Mouse (Mus musculus): Measurements from ENCODE around the gene Ndufb10. TPM values are rescaled to one million over a fixed set of nuclear protein-coding genes. Genes with fewer than 3 reads are reported as not detected.
"Not testable (repeated sequence)": the region's sequence is repeated elsewhere in the genome, so short reads cannot be mapped to it uniquely, and the experiment has no call there.

The Ndufb10 gene
- polyA plus RNA-seq, 1 experiment from 2014 or later, result 289 TPM

GRCm38 (mm10) chr17:24728184-24728583 lies 3.9 kb upstream of the Ndufb10 start:
- Histone ChIP-seq H3K9ac (ENCODE audit: low read depth, low read length) (no peak overlapping the region), H3K4me1 (ENCODE audit: control insufficient read depth, insufficient read depth, low read length) (peaks cover 5% of the 10 kb centered on the region), H3K4me3 (ENCODE audit: low read depth, low read length) (no peak overlapping the region), H3K9me3 (replicated peaks; ENCODE audit: control insufficient read depth, low read length, poor library complexity, severe bottlenecking) (no peaks in the 10 kb centered on the region), H3K27me3 (ENCODE audit: control insufficient read depth, insufficient read depth, low read depth, low read length) (no peaks in the 10 kb centered on the region; the same call in 1 of the 2 replicates), H3K27ac (ENCODE audit: low read length) (no peak overlapping the region), H3K4me2 (ENCODE audit: low read length) (no peak overlapping the region), H3K36me3 (ENCODE audit: control insufficient read depth, insufficient read depth, low read length) (no peaks in the 10 kb centered on the region)
- no peak for ATAC-seq
- 78% methylated on average over 17 of the region's 17 CpGs for WGBS

DNA sequence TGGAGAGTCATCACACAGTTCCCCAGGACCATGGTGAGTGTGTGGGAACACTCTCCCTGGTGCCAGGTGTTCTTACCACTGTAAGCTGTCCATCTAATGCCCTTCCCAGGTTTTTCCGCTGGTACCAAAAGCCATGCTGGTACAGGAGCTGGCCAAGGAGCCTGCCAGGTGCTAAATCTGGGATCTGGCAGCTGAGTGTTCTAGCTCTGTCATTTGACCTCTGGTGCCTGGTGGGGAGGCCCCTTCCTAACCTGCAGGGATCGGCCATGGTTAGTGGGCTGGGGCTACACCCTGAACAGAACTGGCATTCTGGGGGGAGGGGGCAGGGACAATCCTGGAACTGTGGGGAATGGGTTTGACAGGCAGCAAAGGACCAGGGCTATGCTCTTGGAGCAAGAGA lies 3.3 kb upstream of the Ndufb10 start, which contains the start of gene Rpl3l:
TSS of gene Rpl3l (plus strand) at position 203 of the 400 bp plus-strand sequence.
- H3K27ac ChIP-seq (ENCODE audit: low read length), result no peak within 1 kb of the TSS
- no peak within 1 kb of the TSS for H3K4me3 ChIP-seq (ENCODE audit: low read depth, low read length)
- H3K9ac ChIP-seq (ENCODE audit: low read depth, low read length), result no peak within 1 kb of the TSS
- peaks cover 11% of the 10 kb centered on the region for H3K4me1 ChIP-seq (ENCODE audit: control insufficient read depth, insufficient read depth, low read length)
- H3K27me3 ChIP-seq (ENCODE audit: control insufficient read depth, insufficient read depth, low read depth, low read length), result no peaks in the 10 kb centered on the region; the same call in 1 of the 2 replicates
- H3K9me3 ChIP-seq (replicated peaks; ENCODE audit: control insufficient read depth, low read length, poor library complexity, severe bottlenecking), result no peaks in the 10 kb centered on the region
- no peaks in the 10 kb centered on the region for H3K36me3 ChIP-seq (ENCODE audit: control insufficient read depth, insufficient read depth, low read length)
- WGBS, result 85% methylated on average over 2 of the region's 2 CpGs
- ATAC-seq, result no peak
- no peak within 1 kb of the TSS for H3K4me2 ChIP-seq (ENCODE audit: low read length)

- Histone ChIP-seq H3K9me3 (replicated peaks; ENCODE audit: control insufficient read depth, low read length, poor library complexity, severe bottlenecking) (no peaks in the 10 kb centered on the region), H3K27ac (ENCODE audit: low read length) (no peak overlapping the region), H3K27me3 (ENCODE audit: control insufficient read depth, insufficient read depth, low read depth, low read length) (no peaks in the 10 kb centered on the region; the same call in 1 of the 2 replicates), H3K4me3 (ENCODE audit: low read depth, low read length) (no peak overlapping the region), H3K4me1 (ENCODE audit: control insufficient read depth, insufficient read depth, low read length) (peaks cover 19% of the 10 kb centered on the region), H3K4me2 (ENCODE audit: low read length) (no peak overlapping the region), H3K36me3 (ENCODE audit: control insufficient read depth, insufficient read depth, low read length) (peaks cover 8% of the 10 kb centered on the region), H3K9ac (ENCODE audit: low read depth, low read length) (no peak overlapping the region)
- WGBS, result 76% methylated on average over 3 of the region's 3 CpGs
- ATAC-seq, result no peak
Measured at GRCm38 (mm10) chr17:24725637-24726390, 1.5 kb upstream of the Ndufb10 start.

- peak overlapping the region; percentile 85 for H3K27ac ChIP-seq (ENCODE audit: low read length)
- peak overlapping the region; percentile 95 for H3K4me2 ChIP-seq (ENCODE audit: low read length)
- 0 out of 2 replicates have a peak, but pooled peaks have one; percentile 4 for ATAC-seq
- peaks cover 23% of the 10 kb centered on the region for H3K4me1 ChIP-seq (ENCODE audit: control insufficient read depth, insufficient read depth, low read length)
- 3% methylated on average over 15 of the region's 15 CpGs for WGBS
- peak overlapping the region; percentile 94 for H3K9ac ChIP-seq (ENCODE audit: low read depth, low read length)
- H3K27me3 ChIP-seq (ENCODE audit: control insufficient read depth, insufficient read depth, low read depth, low read length), result no peaks in the 10 kb centered on the region; the same call in 1 of the 2 replicates
- peak overlapping the region; percentile 84 for H3K4me3 ChIP-seq (ENCODE audit: low read depth, low read length)
- no peaks in the 10 kb centered on the region for H3K9me3 ChIP-seq (replicated peaks; ENCODE audit: control insufficient read depth, low read length, poor library complexity, severe bottlenecking)
- peaks cover 8% of the 10 kb centered on the region for H3K36me3 ChIP-seq (ENCODE audit: control insufficient read depth, insufficient read depth, low read length)
Measured at GRCm38 (mm10) chr17:24723881-24724180, 447 bp downstream of the Ndufb10 start.

DNA sequence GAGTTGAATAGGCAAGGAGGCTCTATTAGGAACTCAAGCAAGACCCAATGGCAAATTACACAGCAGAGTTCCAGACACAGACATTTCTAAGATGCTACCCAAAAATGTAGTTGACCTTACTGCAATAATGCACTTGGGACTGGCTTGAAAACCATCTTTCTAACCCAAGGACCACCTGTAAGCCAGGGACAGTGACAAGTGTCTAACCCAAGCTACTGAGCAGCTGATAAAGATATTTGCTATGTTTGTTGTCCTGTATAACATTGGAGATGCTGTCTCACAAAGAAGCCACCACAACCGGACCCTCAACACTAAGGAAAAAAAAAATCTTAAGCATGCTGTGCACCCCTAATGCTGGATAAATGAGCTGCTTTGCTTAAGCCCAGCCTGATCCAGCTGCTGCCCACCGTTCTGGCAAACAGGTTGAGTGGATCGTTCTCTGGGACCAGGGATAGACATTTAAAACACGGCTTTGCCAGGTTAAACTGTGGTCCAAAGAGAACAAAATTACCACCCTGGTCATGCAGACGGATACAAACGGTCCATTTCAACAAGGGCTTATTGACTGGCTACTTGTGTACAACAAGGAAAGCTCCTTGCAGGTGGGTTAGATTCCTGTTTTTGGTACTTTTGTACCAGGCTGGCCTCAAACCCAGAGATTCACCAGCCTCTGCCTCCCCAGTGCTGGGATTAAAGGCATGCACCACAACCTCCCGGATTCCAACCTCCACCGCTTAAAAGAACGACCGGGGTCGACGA lies 977 bp downstream of the Ndufb10 start:
- peak overlapping the region; percentile 94 for H3K9ac ChIP-seq (ENCODE audit: low read depth, low read length)

GRCm38 (mm10) chr17:24722220-24722924 lies 1.9 kb downstream of the Ndufb10 start:
- ATAC-seq, result no peak
- H3K27ac ChIP-seq (ENCODE audit: low read length), result no peak overlapping the region
- H3K36me3 ChIP-seq (ENCODE audit: control insufficient read depth, insufficient read depth, low read length), result peaks cover 8% of the 10 kb centered on the region
- H3K4me3 ChIP-seq (ENCODE audit: low read depth, low read length), result no peak overlapping the region
- WGBS, result 32% methylated on average over 13 of the region's 13 CpGs
- peak overlapping the region; percentile 10; the same call in 1 of the 2 replicates for H3K4me2 ChIP-seq (ENCODE audit: low read length)
- H3K9ac ChIP-seq (ENCODE audit: low read depth, low read length), result no peak overlapping the region
- peaks cover 25% of the 10 kb centered on the region for H3K4me1 ChIP-seq (ENCODE audit: control insufficient read depth, insufficient read depth, low read length)
- H3K9me3 ChIP-seq (replicated peaks; ENCODE audit: control insufficient read depth, low read length, poor library complexity, severe bottlenecking), result no peaks in the 10 kb centered on the region
- no peaks in the 10 kb centered on the region; the same call in 1 of the 2 replicates for H3K27me3 ChIP-seq (ENCODE audit: control insufficient read depth, insufficient read depth, low read depth, low read length)

More for the DNA sequence above, 977 bp downstream of the Ndufb10 start:
- Histone ChIP-seq H3K27me3 (ENCODE audit: control insufficient read depth, insufficient read depth, low read depth, low read length) (no peaks in the 10 kb centered on the region; the same call in 1 of the 2 replicates), H3K9me3 (replicated peaks; ENCODE audit: control insufficient read depth, low read length, poor library complexity, severe bottlenecking) (no peaks in the 10 kb centered on the region), H3K4me3 (ENCODE audit: low read depth, low read length) (peak overlapping the region; percentile 84), H3K27ac (ENCODE audit: low read length) (peak overlapping the region; percentile 85), H3K36me3 (ENCODE audit: control insufficient read depth, insufficient read depth, low read length) (peaks cover 8% of the 10 kb centered on the region), H3K4me1 (ENCODE audit: control insufficient read depth, insufficient read depth, low read length) (peaks cover 25% of the 10 kb centered on the region), H3K4me2 (ENCODE audit: low read length) (peak overlapping the region; percentile 95)
- no peak for ATAC-seq
- WGBS, result 3% methylated on average over 12 of the region's 12 CpGs

DNA sequence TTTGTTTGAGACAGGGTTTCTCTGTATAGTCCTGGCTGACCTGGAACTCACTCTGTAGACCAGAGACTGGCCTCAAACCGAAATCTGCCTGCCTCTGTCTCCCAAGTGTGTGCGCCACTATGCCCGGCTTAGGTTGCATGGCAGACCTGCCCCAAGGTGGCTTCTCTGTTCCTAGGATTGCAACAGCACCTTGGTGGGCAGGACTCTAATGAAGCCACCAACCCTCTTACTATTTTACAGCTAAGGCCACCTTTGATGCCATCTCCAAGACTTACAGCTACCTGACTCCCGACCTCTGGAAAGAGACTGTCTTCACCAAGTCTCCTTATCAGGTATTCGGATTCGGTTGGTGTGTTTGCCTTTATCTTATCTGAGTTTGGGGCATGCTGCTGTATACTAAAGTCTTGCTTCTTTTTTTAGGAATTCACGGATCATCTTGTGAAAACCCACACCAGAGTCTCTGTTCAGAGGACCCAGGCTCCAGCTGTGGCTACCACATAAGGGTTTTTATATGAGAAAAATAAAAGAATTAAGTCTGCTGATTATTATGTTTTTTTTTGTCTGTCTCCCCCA lies 2.8 kb downstream of the Ndufb10 start:
- H3K9me3 ChIP-seq (replicated peaks; ENCODE audit: control insufficient read depth, low read length, poor library complexity, severe bottlenecking); H3K27ac ChIP-seq (ENCODE audit: low read length); H3K27me3 ChIP-seq (ENCODE audit: control insufficient read depth, insufficient read depth, low read depth, low read length); ATAC-seq; H3K36me3 ChIP-seq (ENCODE audit: control insufficient read depth, insufficient read depth, low read length): not testable (repeated sequence)
- 72% methylated on average over 7 of the region's 7 CpGs for whole genome bisulfite sequencing
- 0 out of 2 replicates have a peak overlapping the region, but pooled peaks have one; percentile 17 for H3K4me3 ChIP-seq (ENCODE audit: low read depth, low read length)
- H3K4me1 ChIP-seq (ENCODE audit: control insufficient read depth, insufficient read depth, low read length), result peaks cover 25% of the 10 kb centered on the region
- H3K4me2 ChIP-seq (ENCODE audit: low read length), result peak overlapping the region; percentile 41
- H3K9ac ChIP-seq (ENCODE audit: low read depth, low read length), result 0 out of 2 replicates have a peak overlapping the region, but pooled peaks have one; percentile 7

DNA sequence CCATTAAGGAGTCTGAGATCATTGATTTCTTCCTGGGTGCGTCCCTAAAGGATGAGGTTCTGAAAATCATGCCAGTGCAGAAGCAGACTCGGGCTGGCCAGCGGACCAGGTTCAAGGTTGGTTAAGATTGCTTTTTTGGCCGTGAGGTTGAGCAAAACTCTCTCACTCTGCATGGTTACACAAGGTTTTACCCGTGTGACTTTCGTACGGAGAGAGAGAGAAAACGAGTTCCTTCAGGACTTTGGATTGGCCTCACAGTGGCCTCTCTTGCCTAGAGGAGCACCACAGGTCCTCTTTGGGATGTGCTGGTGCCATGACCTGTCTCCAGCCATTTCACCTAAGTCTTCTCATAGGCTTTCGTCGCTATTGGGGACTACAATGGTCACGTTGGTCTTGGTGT lies 3.7 kb downstream of the Ndufb10 start:
- not testable (repeated sequence) for H3K27ac ChIP-seq (ENCODE audit: low read length); H3K9me3 ChIP-seq (replicated peaks; ENCODE audit: control insufficient read depth, low read length, poor library complexity, severe bottlenecking); ATAC-seq; H3K36me3 ChIP-seq (ENCODE audit: control insufficient read depth, insufficient read depth, low read length); H3K27me3 ChIP-seq (ENCODE audit: control insufficient read depth, insufficient read depth, low read depth, low read length)
- H3K4me2 ChIP-seq (ENCODE audit: low read length), result peak overlapping the region; percentile 87
- H3K9ac ChIP-seq (ENCODE audit: low read depth, low read length), result peak overlapping the region; percentile 60
- peaks cover 25% of the 10 kb centered on the region for H3K4me1 ChIP-seq (ENCODE audit: control insufficient read depth, insufficient read depth, low read length)
- H3K4me3 ChIP-seq (ENCODE audit: low read depth, low read length), result peak overlapping the region; percentile 79
- WGBS, result under 1% methylated on average over 11 of the region's 11 CpGs

Measured in midbrain, embryonic 16.5 days (tissue).